Mouse (Mus musculus) liver, postnatal 0 days (tissue): Measurements from ENCODE around the gene Gtf3c6. TPM values are rescaled to one million over a fixed set of nuclear protein-coding genes. Genes with fewer than 3 reads are reported as not detected.

ENCODE experiments used
- ATAC-seq: fragments of 200-750 bp; cut with Nextera tagmentation; 2 replicates; pipeline ENCODE4 v1.8.0; 2017; ENCODE audit warnings: mild to moderate bottlenecking, moderate library complexity
- DNase-seq: peaks from one replicate; pipeline ENCODE4 v3.0.0-alpha.2; 2016
- H3K27ac ChIP-seq: fragments of 300-500 bp; sonication (generic); 2 replicates; pipeline ENCODE4 v1.5.1; 2014; ENCODE audit warnings: antibody characterized with exemption, moderate library complexity, mild to moderate bottlenecking, low read depth
- H3K27me3 ChIP-seq: fragments of 300-500 bp; sonication (generic); 2 replicates; pipeline ENCODE4 v1.6.1; 2014; ENCODE audit warnings: low read length, control low read depth, mixed read lengths; ENCODE audit not compliant: insufficient read depth
- H3K36me3 ChIP-seq: fragments of 300-500 bp; sonication (generic); replicated peaks from 2 replicates; pipeline ENCODE4 v1.6.1; 2014; ENCODE audit warnings: mild to moderate bottlenecking, control low read depth, low read length, moderate library complexity, mixed read lengths; ENCODE audit not compliant: insufficient read depth
- H3K4me1 ChIP-seq: fragments of 300-500 bp; sonication (generic); 2 replicates; pipeline ENCODE4 v1.6.1; 2014; ENCODE audit warnings: antibody characterized with exemption, mild to moderate bottlenecking, control low read depth; ENCODE audit not compliant: insufficient read depth
- H3K4me2 ChIP-seq: fragments of 300-500 bp; sonication (generic); 2 replicates; pipeline ENCODE4 v1.6.1; 2014; ENCODE audit warnings: low read depth, mild to moderate bottlenecking, low read length, moderate library complexity, mixed read lengths
- H3K4me3 ChIP-seq: fragments of 300-500 bp; sonication (generic); 2 replicates; pipeline ENCODE4 v1.5.1; 2014; ENCODE audit warnings: low read depth, low read length
- H3K9ac ChIP-seq: fragments of 300-500 bp; sonication (generic); replicated peaks from 2 replicates; pipeline ENCODE4 v1.6.1; 2014; ENCODE audit warnings: mild to moderate bottlenecking, moderate library complexity
- H3K9me3 ChIP-seq: fragments of 300-500 bp; sonication (generic); 2 replicates; pipeline ENCODE4 v1.6.1; 2016; ENCODE audit warnings: mild to moderate bottlenecking, control low read depth, low read length, mixed read lengths
- CTCF ChIP-seq: sonication (generic); IDR thresholded peaks from 2 replicates; pipeline ENCODE4 v1.5.1; 2016; ENCODE audit warnings: antibody characterized with exemption, low read depth
- EP300 ChIP-seq: IDR thresholded peaks from 2 replicates; pipeline ENCODE4 v1.6.1; 2016; ENCODE audit warnings: antibody characterized with exemption, low read depth, mild to moderate bottlenecking
- WGBS: fragments of 180-500 bp; shearing (Covaris S2); extraction: QIAGEN DNeasy Blood & Tissue Kit; methylation state at CpG from one replicate; pipeline ENCODE4 v1.1.7; 2014; ENCODE audit not compliant: insufficient replicate concordance; 5-methylcytosine and 5-hydroxymethylcytosine counted together
- polyA plus RNA-seq: library from polyadenylated mRNA; unstranded; fragments of >200 nt; fragmentation: Nextera tagmentation; extraction: Ambion mirVana; gene quantifications from 2 replicates; pipeline ENCODE4 v1.2.1, GENCODE M21; 2015

The Gtf3c6 gene
- polyA plus RNA-seq, 1 experiment from 2014 or later: 28.3 TPM

GRCm38 (mm10) chr10:40260305-40260704, 2.4 kb upstream of the Gtf3c6 start:
- DNase-seq (no peak), ATAC-seq (no peak)
- Histone ChIP-seq H3K27me3 (no peaks in the 10 kb centered on the region), H3K36me3 (no peaks in the 10 kb centered on the region), H3K4me1 (peaks cover 16% of the 10 kb centered on the region), H3K9me3 (peaks cover 2% of the 10 kb centered on the region; the same call in 1 of the 2 replicates), H3K27ac (no peak overlapping the region), H3K4me2 (no peak overlapping the region), H3K4me3 (no peak overlapping the region), H3K9ac (no peak overlapping the region)
- TF ChIP-seq CTCF (no peak), EP300 (no peak)
- 67% methylated on average over 5 of the region's 5 CpGs for WGBS

GRCm38 (mm10) chr10:40259542-40259941, 1.6 kb upstream of the Gtf3c6 start:
- no peak overlapping the region; the same call in 1 of the 2 replicates for H3K9ac ChIP-seq
- H3K4me2 ChIP-seq: peak overlapping the region; percentile 90
- no peak for TF ChIP-seq CTCF
- TF ChIP-seq EP300: no peak
- no peaks in the 10 kb centered on the region for H3K27me3 ChIP-seq
- H3K4me1 ChIP-seq: peaks cover 16% of the 10 kb centered on the region
- H3K36me3 ChIP-seq: no peaks in the 10 kb centered on the region
- DNase-seq (peak; percentile 40), ATAC-seq (no peak)
- no peaks in the 10 kb centered on the region for H3K9me3 ChIP-seq
- peak overlapping the region; percentile 94; the same call in 1 of the 2 replicates for H3K4me3 ChIP-seq
- peak overlapping the region; percentile 84 for H3K27ac ChIP-seq
- 15% methylated on average over 8 of the region's 8 CpGs for WGBS

GRCm38 (mm10) chr10:40258976-40259375, 1.1 kb upstream of the Gtf3c6 start:
- H3K4me2 ChIP-seq: peak overlapping the region; percentile 90
- peak; percentile 42 for DNase-seq
- H3K27me3 ChIP-seq: no peaks in the 10 kb centered on the region
- ATAC-seq: peak; percentile 7
- WGBS: under 1% methylated on average over 5 of the region's 5 CpGs
- peaks cover 16% of the 10 kb centered on the region for H3K4me1 ChIP-seq
- no peak; the same call in 1 of the 2 replicates for TF ChIP-seq EP300
- TF ChIP-seq CTCF: peak; percentile 83
- H3K4me3 ChIP-seq: peak overlapping the region; percentile 94
- H3K9ac ChIP-seq: peak overlapping the region; percentile 58; the same call in 1 of the 2 replicates
- no peaks in the 10 kb centered on the region; the same call in 1 of the 2 replicates for H3K36me3 ChIP-seq
- H3K9me3 ChIP-seq: no peaks in the 10 kb centered on the region
- peak overlapping the region; percentile 84 for H3K27ac ChIP-seq

- H3K9ac ChIP-seq: peak overlapping the region; percentile 58
- TF ChIP-seq CTCF (peak; percentile 68), EP300 (no peak)
- WGBS: under 1% methylated on average over 12 of the region's 12 CpGs
- H3K4me2 ChIP-seq: peak overlapping the region; percentile 90
- H3K36me3 ChIP-seq: peaks cover 4% of the 10 kb centered on the region
- H3K27me3 ChIP-seq: no peaks in the 10 kb centered on the region
- peak overlapping the region; percentile 94 for H3K4me3 ChIP-seq
- ATAC-seq (peak; percentile 83), DNase-seq (peak; percentile 79)
- H3K4me1 ChIP-seq: peaks cover 16% of the 10 kb centered on the region
- peak overlapping the region; percentile 84 for H3K27ac ChIP-seq
- no peaks in the 10 kb centered on the region for H3K9me3 ChIP-seq
Observed at GRCm38 (mm10) chr10:40258401-40258966, 576 bp upstream of the Gtf3c6 start.

- peak; percentile 66 for DNase-seq
- TF ChIP-seq CTCF (no peak), EP300 (no peak)
- Histone ChIP-seq H3K4me1 (peaks cover 16% of the 10 kb centered on the region), H3K4me2 (peak overlapping the region; percentile 90), H3K9me3 (no peaks in the 10 kb centered on the region), H3K36me3 (peaks cover 16% of the 10 kb centered on the region), H3K4me3 (peak overlapping the region; percentile 94), H3K27me3 (no peaks in the 10 kb centered on the region), H3K9ac (peak overlapping the region; percentile 90), H3K27ac (peak overlapping the region; percentile 84)
- peak; percentile 29 for ATAC-seq
- WGBS: 2% methylated on average over 5 of the region's 5 CpGs
Observed at GRCm38 (mm10) chr10:40256716-40257115, 1.2 kb downstream of the Gtf3c6 start.

- ATAC-seq (no peak), DNase-seq (no peak)
- no peak for TF ChIP-seq CTCF
- no peak for TF ChIP-seq EP300
- Histone ChIP-seq H3K27me3 (no peaks in the 10 kb centered on the region), H3K27ac (no peak overlapping the region), H3K9ac (no peak overlapping the region), H3K4me1 (peaks cover 7% of the 10 kb centered on the region), H3K4me3 (no peak overlapping the region), H3K36me3 (peaks cover 44% of the 10 kb centered on the region), H3K4me2 (no peak overlapping the region), H3K9me3 (no peaks in the 10 kb centered on the region)
- WGBS: 41% methylated on average over 6 of the region's 6 CpGs
Observed at GRCm38 (mm10) chr10:40250969-40251368, 6.9 kb downstream of the Gtf3c6 start.
